Mouse (Mus musculus) ES-E14 (cell line): ENCODE results near the gene Exoc6.

Source experiments
- HCFC1 ChIP-seq: IDR thresholded peaks from 2 replicates; pipeline ENCODE4 v1.6.1; 2012; ENCODE audit warnings: low read length, inconsistent platforms, borderline replicate concordance; ENCODE audit not compliant: insufficient read depth
- MAFK ChIP-seq: IDR thresholded peaks from 2 replicates; pipeline ENCODE4 v1.6.1; 2014; ENCODE audit warnings: mild to moderate bottlenecking, low read depth, low read length, inconsistent platforms; ENCODE audit not compliant: insufficient read depth
- ZNF384 ChIP-seq: IDR thresholded peaks from 2 replicates; pipeline ENCODE4 v1.6.1; 2012; ENCODE audit warnings: low read depth, low read length, inconsistent platforms

DNA sequence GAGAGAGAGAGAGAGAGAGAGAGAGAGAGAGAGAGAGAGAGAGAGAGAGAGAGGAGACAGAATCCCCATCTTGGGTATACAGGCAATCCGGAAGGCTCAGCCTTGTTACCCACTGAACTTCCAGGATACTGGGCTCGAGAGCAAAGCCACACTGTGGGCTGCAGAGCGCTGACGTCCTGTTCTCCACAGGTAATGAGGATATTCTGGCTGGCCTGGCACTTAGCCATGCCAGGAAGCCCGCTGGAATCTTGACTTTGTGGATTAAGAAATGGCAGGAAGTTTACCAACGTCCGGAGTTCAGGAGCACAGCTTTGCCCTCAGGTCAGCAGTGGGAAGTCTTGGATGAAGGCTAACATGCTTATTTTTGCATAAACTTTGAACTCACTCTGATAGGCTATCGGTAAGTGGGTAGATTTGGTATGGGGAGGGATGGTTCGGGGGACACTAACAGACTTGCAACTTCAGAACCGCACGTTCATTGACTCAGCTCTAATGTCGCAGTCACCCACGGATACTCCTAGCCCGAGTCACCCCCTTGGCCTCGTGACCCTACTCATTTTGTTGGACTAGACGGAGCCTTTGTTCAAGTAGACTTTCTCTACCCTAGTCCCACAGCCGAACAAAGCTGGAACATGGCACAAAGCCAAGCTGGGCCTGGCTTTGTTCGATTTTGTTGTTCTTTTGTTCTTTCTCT lies 29.3 kb upstream of the Exoc6 start:
- TF ChIP-seq HCFC1 (no peak), MAFK (no peak), ZNF384 (no peak)
